Mouse (Mus musculus): ENCODE measurements around the gene Ubxn1.

DNA sequence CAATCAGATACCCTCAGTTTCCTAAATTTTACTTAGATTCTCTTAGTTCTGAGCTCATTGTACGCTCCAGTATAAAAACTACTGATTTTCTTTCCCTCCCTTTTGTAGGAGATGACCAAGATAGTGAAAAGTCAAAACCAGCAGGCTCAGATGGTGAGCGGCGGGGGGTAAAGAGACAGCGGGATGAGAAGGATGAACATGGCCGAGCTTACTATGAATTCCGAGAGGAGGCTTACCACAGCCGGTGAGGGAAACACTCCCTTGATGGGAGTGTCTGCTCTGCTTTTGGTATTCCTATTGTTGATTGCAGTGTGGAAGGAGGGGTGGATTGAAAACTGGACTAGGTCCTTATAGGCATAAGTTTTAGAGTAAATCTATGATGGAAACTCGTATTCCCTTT, 48.6 kb upstream of the Ubxn1 start:
- TF ChIP-seq ZC3H11A (IDR thresholded peaks at IDR 0.05; ENCODE audit: borderline replicate concordance, low read depth, low read length): no peak
- TF ChIP-seq CHD2 (IDR thresholded peaks at IDR 0.05; ENCODE audit: low read depth, low read length): no peak
- no peak for TF ChIP-seq HCFC1 (IDR thresholded peaks at IDR 0.05; ENCODE audit: borderline replicate concordance, insufficient read depth, low read length)
- no peak for TF ChIP-seq ZNF384 (IDR thresholded peaks at IDR 0.05; ENCODE audit: low read depth, low read length)
- TF ChIP-seq MAFK (IDR thresholded peaks at IDR 0.05; ENCODE audit: insufficient read depth, low read depth, low read length): no peak

Data from ES-E14 (cell line).